8 mouse cellular contexts compared by ENCODE assay signal in genomic region chr8:120421638-120422037, GRCm38 (mm10).
DNase-seq lines count a peak whose midpoint lies in the region; ATAC-seq lines count a peak whose summit lies in the region.
"Had no signal": no experiment of that assay in that cellular context is flagged by ENCODE, and none has a peak within 500 bp of the region (broad histone marks: within the 10 kb centered on the region; RNA-seq: fewer than 3 reads in every experiment).

No protein-coding gene starts in this region.

- H3K9ac ChIP-seq in forebrain, embryonic 13.5 days = 0 out of 2 replicates have a peak overlapping the region, but pooled peaks have one; percentile 30
- H3K9ac ChIP-seq: intestine, embryonic 15.5 days had no signal

- peak overlapping the region; percentile 72 for H3K27ac ChIP-seq in forebrain, embryonic 13.5 days
- H3K27ac ChIP-seq: intestine, embryonic 15.5 days had no signal

- H3K36me3 ChIP-seq in forebrain, embryonic 13.5 days (ENCODE audit: poor library complexity, severe bottlenecking) = no peaks in the 10 kb centered on the region
- H3K36me3 ChIP-seq: intestine, embryonic 15.5 days had no signal

- no peaks in the 10 kb centered on the region for H3K27me3 ChIP-seq in forebrain, embryonic 13.5 days
- H3K27me3 ChIP-seq: intestine, embryonic 15.5 days had no signal

- peaks cover 98% of the 10 kb centered on the region for H3K4me1 ChIP-seq in forebrain, embryonic 13.5 days

- peak; percentile 49 for DNase-seq in lung, postnatal 10 days
- no peak for DNase-seq in lung, postnatal 25 days (ENCODE audit: low spot score)
- peak; percentile 43 for DNase-seq in heart, postnatal 4 days
- DNase-seq in retina, postnatal 1 day = peak; percentile 53
- no peak for DNase-seq in cerebellum, postnatal 14 days

- ATAC-seq in forebrain, embryonic 13.5 days = no peak
- no peak for ATAC-seq in erythroid progenitor cell, adult 5-6 weeks (replicated peaks; ENCODE audit: low FRiP score, poor library complexity, severe bottlenecking)
- ATAC-seq: intestine, embryonic 15.5 days had no signal

- H3K9me3 ChIP-seq in forebrain, embryonic 13.5 days (replicated peaks) = no peaks in the 10 kb centered on the region
- H3K9me3 ChIP-seq: intestine, embryonic 15.5 days had no signal

- H3K4me2 ChIP-seq in forebrain, embryonic 13.5 days = no peak overlapping the region
- H3K4me2 ChIP-seq: intestine, embryonic 15.5 days had no signal

- H3K4me3 ChIP-seq in forebrain, embryonic 13.5 days = no peak overlapping the region
- H3K4me3 ChIP-seq: intestine, embryonic 15.5 days had no signal

- 12% methylated on average over 9 of the region's 9 CpGs for WGBS in forebrain, embryonic 13.5 days

Comparison
In these comparisons a context has a peak if more than half of its experiments do, and no peak if none do; other contexts are left out.
1. DNase-seq: peak in lung, postnatal 10 days (single experiment), heart, postnatal 4 days (single experiment) and retina, postnatal 1 day (single experiment); none in lung, postnatal 25 days (single experiment) and cerebellum, postnatal 14 days (0 of 2).